Mouse (Mus musculus) erythroblast, embryonic 14.5 days (primary cell): ENCODE measurements around the gene Pknox2.

Source experiments
- GATA1 ChIP-seq: IDR thresholded peaks from 2 replicates; pipeline ENCODE4 v1.6.1; 2012; ENCODE audit warnings: low read length, inconsistent platforms, mixed read lengths
- TAL1 ChIP-seq: IDR thresholded peaks from 3 replicates; pipeline ENCODE4 v1.6.1; 2012; ENCODE audit warnings: low read length, inconsistent platforms, mixed read lengths

GRCm38 (mm10) chr9:37121761-37122331 is 25.4 kb downstream of the Pknox2 start:
- TF ChIP-seq GATA1 (no peak), TAL1 (no peak)
